Mouse (Mus musculus) forelimb bud, embryonic 11.5 days (tissue): ENCODE data around the gene Nusap1.
A peak's percentile ranks its signal among the peaks of the same experiment; 100 is the strongest.
"Not testable (repeated sequence)": the region's sequence is repeated elsewhere in the genome, so short reads cannot be mapped to it uniquely, and the experiment has no call there.

Experiments used
- DNase-seq: peaks from one replicate; pipeline ENCODE4 v3.0.0-alpha.2; 2012; ENCODE audit warnings: low read depth, low spot score

The Nusap1 gene

GRCm38 (mm10) chr2:119641214-119641912 is 23.3 kb downstream of the Nusap1 start:
- DNase-seq, result no peak

GRCm38 (mm10) chr2:119644254-119644653 is 26.2 kb downstream of the Nusap1 start:
- no peak for DNase-seq

- peak; percentile 86 for DNase-seq
Observed at GRCm38 (mm10) chr2:119662220-119663182, 44.4 kb downstream of the Nusap1 start, which contains the start of gene Ndufaf1. TSS of gene Ndufaf1 (minus strand) at chr2:119662827.

GRCm38 (mm10) chr2:119665744-119666143 is 47.6 kb downstream of the Nusap1 start:
- not testable (repeated sequence) for DNase-seq

GRCm38 (mm10) chr2:119669010-119669409 is 50.9 kb downstream of the Nusap1 start:
- DNase-seq, result no peak

- DNase-seq, result peak; percentile 89
Observed at GRCm38 (mm10) chr2:119674525-119675214, 56.6 kb downstream of the Nusap1 start, which contains the start of gene Rtf1. TSS of gene Rtf1 (plus strand) at chr2:119675068.

- DNase-seq, result peak; percentile 30
Observed at GRCm38 (mm10) chr2:119675215-119675784, 57.2 kb downstream of the Nusap1 start.

GRCm38 (mm10) chr2:119675831-119676230 is 57.7 kb downstream of the Nusap1 start:
- no peak for DNase-seq

GRCm38 (mm10) chr2:119683706-119684105 is 65.6 kb downstream of the Nusap1 start:
- DNase-seq, result no peak

GRCm38 (mm10) chr2:119692003-119692701 is 74.1 kb downstream of the Nusap1 start:
- no peak for DNase-seq

GRCm38 (mm10) chr2:119694826-119695225 is 76.7 kb downstream of the Nusap1 start:
- DNase-seq, result no peak

GRCm38 (mm10) chr2:119696111-119696510 is 78.0 kb downstream of the Nusap1 start:
- no peak for DNase-seq

GRCm38 (mm10) chr2:119698472-119698871 is 80.4 kb downstream of the Nusap1 start:
- no peak for DNase-seq

GRCm38 (mm10) chr2:119699962-119700361 is 81.9 kb downstream of the Nusap1 start:
- no peak for DNase-seq
